Mouse (Mus musculus) embryonic fibroblast, embryonic 13.5 days (primary cell): Measurements from ENCODE around the gene Tspan10.

ENCODE experiments used
- CTCF ChIP-seq: IDR thresholded peaks from 2 replicates; pipeline ENCODE4 v1.5.1; 2011; ENCODE audit warnings: mild to moderate bottlenecking, control low read depth, low read length, moderate library complexity, borderline replicate concordance; ENCODE audit not compliant: insufficient read depth
- POLR2A ChIP-seq: IDR thresholded peaks from 2 replicates; pipeline ENCODE4 v1.6.1; 2011; ENCODE audit warnings: low read depth, mild to moderate bottlenecking, control low read depth, low read length, moderate library complexity

- TF ChIP-seq CTCF (no peak), POLR2A (no peak)
Measured at GRCm38 (mm10) chr11:120458847-120459597, 16.6 kb downstream of the Tspan10 start.
